Mouse (Mus musculus) cerebellum, adult 9-11 months (tissue): Measurements from ENCODE around the gene Bax.
"Not testable (repeated sequence)": the region's sequence is repeated elsewhere in the genome, so short reads cannot be mapped to it uniquely, and the experiment has no call there.

Experiments used
- DNase-seq: peaks from one replicate; pipeline ENCODE4 v3.0.0; 2022

The Bax gene

DNA sequence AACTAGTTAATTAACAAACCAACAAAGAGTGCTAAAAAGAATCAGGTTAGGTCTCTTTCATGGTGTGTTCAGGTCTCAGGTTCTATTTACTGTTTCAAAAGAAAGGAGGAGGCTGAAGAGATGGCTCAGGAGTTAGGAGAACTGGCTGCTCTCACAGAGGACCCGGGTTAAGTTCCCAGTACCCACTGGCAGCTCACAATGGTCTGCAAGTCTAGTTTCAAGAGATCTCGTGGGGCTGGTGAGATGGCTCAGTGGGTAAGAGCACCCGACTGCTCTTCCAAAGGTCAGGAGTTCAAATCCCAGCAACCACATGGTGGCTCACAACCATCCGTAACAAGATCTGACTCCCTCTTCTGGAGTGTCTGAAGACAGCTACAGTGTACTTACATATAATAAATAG is 13.6 kb upstream of the Bax start:
- DNase-seq: not testable (repeated sequence)

DNA sequence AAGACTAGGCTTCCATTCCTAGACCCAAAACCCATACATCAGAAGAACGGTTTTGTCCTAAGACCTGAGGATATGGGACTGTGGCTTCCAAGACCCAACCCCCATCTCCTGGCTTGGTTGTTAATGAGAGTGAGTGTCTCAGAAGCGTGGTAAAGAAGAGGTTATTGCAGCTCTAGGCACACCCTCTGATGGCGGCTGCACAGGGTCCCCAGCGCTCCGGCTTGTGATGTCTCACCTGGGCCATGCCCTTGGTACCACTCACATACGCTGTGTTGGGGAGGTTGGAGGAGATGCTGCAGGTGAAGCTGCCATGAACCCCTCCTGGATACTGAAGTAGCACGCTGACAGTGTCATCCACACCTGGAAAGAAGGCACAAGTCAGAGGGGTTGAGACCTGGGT is 12.1 kb upstream of the Bax start:
- no peak for DNase-seq

DNA sequence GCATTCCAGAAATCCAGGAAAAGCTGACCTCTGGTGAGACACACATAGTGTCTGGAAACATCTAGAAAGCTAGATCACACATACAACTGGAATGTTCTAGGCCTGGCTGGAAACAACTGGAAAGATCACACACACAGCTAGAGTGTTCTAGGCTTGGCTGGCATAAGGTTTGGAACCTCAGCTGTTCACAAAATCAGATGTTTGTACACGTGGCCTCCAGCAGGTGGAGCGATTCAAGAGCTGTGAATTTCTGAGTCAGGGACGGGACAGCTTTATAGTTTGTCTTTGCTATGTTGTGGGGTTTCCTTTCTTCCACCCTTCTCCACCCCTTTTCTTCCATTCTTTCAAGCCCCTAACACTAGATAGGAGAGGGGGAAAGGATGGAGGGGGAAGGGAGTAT is 10.3 kb upstream of the Bax start:
- peak; percentile 74 for DNase-seq

DNA sequence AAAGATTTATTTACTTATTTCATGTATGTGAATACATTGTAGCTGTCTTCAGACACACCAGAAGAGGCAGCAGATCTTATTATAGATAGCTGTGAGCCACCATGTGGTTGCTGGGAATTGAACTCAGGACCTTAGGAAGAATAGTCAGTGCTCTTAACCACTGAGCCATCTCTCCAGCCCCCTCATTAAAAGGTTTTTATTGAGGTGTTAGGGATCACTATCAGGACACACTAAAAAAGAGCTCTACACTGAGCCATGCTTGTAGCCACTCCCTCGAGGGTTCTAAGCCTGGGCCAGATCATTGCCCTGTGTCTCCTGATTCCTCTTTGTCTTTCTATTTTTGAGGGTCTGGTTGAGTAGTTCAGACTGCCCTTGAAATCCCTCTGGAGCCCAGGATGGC is 9.8 kb upstream of the Bax start:
- DNase-seq: peak; percentile 25

DNA sequence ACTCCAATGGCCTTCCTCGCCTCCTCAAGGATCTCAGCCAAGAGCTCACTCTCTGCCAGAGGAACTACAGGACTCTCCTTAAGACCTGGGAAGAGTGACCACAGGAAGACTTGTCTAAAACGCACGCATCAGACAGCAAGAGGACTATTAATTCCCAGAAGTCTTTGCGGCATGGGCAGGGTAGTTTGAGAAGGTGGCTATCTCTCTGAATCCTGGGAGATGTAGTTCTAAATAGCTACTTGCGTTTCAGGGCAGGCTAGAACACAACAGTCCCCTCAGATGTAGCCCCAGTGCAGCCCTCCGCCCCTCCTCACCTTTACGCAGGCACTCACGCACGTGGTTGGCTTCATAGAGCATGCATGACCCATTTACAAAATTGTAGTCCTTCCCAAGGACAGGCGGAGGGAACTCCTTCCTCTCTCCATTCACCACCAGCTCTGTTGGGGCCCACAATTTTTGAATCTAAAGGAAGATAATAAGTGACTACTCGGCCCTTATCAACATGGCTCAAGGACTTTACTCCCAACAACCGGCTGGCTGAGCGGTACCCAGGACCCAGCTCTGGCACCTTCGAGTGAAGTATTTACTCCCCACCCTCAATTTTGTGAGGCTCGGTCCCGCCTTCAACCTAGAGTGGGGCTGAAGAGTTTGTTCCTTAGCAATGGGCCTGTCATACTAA is 8.7 kb upstream of the Bax start:
- DNase-seq: no peak

DNA sequence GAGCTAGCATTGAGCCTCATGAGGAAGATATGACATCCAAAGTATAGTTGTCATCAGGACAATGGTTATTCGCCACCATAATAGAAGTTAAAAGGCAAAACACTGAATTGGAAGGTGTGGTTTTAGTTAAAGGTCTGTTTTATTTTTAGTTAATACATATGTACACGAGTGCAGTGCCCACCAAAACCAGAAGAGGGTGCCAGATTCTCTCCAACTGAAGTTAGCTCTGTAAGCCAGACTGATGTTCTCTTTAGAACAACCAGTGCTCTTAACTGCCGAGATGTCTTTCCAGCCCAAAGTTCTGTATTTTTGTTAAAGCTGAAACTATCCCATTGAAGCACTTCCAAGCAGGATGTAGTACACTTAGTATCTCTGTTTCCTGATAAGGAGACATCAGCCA is 4.2 kb upstream of the Bax start:
- DNase-seq: no peak

DNA sequence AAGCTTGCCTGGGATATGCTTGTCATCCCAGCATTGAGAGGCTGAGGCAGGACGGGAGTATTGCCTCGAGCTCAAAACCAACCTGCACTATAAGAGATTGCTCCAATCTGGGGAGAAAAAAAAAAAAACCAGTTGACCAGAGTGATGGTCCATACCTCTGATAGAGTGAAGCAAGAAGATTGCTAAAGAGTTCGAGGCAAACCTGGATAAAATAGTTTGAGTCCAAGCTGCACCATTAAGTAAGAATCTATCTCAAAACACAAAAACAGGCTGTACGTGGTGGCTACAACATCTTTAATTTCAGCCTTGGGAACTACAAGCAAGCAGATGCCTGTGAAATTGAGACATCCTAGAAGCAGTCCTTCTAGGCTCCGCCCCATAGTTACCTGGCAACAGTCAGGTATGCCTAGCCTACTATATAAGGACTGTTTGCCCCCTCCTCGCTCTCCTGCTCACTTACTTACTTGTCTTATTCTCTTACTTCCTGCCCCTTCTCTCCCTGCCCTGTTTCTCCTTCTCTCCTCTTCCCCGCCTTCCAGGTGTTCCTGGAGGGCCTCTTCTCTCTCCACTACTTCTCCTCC is 482 bp upstream of the Bax start:
- DNase-seq: no peak

DNA sequence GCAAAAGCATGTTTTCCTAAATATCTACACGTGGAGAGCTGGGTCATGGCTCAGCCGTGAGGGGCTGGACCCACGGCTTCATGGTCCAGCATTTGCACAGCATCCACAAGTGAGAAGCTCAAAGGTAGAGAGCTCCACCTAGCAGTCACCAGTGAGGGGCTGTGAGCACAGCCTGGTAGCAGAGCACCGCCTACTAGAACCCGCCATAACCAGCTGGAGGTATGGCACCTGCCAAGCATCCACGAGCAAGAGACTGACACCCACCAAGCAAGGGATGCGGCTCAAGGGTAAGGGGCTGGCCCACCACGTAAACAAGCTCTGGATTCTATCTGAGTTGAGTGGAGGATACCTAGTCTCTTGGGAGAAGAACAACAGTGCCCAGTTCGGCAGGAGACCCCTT is 1.1 kb downstream of the Bax start:
- DNase-seq: no peak

DNA sequence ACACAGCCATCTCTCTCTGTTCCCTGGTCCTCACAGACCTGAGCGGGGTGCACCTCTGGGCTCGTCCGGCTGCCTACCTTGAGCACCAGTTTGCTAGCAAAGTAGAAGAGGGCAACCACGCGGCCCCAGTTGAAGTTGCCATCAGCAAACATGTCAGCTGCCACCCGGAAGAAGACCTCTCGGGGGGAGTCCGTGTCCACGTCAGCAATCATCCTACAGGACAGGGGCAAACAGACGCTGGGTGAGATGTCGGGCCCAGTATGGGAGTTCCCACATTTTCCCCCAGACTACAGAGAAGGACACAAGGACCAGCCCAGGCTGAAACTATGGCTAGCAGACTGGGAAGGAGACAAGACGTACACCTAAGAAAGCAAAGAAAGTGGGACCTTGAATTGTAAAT is 1.6 kb downstream of the Bax start:
- DNase-seq: no peak

DNA sequence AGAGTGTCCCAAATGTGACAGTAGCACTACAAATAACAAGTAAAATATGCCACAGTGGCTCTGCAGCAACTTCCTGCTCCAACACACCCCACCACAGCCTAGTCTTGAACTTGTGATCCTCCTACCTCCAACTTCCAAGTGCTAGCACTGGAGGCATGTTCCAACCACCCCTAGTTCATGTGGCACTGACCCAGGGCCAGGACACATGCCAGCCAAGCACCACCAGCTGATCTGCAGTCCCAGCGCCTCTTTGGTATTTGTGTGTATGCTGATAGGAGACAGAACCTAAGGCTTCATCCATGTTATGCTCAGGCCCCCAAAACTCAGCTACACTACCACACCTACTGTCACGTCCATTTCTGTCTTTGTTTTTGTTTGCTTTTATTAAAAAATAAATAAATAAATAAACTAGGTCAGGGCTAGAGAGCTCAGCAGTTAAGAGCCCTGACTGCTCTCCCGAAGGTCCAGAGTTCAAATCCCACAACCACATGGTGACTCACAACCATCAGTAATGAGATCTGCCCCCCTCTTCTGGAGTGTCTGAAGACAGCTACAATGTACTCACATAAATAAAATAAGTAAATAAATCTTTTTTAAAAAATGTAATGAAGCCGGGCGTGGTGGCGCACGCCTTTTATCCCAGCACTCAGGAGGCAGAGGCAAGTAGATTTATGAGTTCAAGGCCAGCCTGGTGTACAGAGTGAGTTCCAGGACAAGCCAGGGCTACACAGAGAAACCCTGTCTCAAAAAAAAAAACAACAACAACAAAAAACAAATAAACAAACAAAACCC is 2.5 kb downstream of the Bax start:
- no peak for DNase-seq

DNA sequence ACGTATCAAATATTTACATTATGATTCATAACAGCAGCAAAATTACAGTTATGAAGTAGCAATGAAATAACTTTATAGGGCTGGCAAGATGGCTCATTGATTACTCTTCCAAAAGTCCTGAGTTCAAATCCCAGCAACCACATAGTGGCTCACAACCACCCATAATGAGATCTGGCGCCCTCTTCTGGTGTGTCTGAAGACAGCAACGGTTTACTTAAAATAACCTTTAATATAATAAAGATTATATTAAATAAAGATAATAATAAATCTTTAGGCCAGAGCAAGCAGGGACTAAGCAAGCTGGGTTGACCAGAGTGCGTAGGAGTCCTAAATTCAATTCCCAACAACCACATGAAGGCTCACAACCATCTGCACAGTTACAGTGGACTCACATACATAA is 3.8 kb downstream of the Bax start:
- not testable (repeated sequence) for DNase-seq

DNA sequence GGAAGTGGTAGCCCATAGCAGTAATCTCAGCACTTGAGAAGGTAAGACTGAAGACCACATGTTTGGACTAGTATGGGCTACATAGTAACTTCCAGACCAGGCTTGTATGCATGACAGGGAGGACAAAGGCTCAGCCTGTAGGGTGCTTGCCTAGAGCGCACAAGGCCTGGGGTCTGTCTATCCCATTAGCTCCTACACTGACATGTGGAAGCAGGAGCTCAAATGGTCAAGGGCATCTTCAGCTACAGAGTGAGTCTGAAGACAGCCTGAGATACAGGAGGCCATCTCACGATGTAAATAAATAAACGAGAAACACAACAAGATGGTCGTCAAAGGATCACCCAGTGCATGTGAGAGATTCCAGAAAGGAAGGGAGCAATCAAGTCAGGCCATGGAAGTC is 4.4 kb downstream of the Bax start:
- no peak for DNase-seq

DNA sequence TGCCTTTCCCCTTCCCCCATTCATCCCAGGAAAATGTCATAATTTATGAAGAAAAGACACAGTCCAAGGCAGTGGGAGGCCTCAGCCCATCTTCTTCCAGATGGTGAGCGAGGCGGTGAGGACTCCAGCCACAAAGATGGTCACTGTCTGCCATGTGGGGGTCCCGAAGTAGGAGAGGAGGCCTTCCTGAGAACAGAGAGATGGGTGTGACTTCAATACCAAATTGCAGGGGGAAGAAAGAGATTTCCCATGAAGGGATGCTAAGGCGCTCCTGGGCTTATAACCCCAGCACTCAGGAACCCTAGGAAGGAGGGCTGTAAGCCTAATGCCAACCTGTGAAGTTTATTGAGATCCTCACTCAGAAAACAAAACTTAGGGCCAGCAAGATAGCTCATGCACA is 4.9 kb downstream of the Bax start:
- DNase-seq: no peak

DNA sequence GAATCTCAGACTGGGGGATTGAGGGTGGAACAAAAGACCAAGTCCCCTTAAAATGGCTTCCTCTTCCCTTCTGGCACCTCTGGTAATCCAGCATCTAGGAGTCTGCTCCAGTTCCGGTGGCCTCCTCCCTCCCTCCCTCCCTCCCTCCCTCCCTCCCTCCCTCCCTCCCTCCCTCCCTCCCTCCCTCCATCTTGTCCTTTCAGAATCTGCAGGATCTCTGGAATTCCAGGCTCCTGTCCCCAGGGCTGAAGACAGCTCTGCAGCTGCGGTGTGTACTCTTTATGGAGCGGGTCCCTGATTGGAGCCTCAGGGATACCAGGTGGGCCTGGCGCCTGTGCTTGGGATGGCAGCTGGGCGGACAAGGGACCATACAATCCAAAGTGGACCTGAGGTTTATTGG is 5.4 kb downstream of the Bax start:
- no peak for DNase-seq

DNA sequence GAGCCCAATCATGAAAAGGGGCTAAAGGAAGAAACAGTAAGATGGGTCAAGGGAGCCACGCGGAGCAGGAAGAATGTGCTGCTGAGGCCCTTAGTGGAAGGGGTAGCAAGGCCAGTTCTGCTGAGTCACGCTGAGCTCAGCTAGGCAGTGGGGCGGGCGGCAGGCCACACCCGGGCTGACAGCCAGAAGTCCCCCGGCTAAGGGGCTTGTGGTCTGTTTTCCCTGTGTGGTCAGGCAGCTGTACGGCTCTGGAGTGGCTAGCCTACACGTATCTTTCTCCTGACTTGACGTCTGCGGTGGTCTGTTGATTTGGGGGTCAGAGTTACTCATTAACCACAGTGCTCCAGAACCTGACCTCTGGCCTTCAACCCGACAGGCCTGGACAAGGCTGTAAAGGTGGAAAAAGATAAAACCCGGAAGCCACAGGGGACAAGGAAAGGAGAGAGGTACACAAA is 5.8 kb downstream of the Bax start:
- DNase-seq: peak; percentile 58

DNA sequence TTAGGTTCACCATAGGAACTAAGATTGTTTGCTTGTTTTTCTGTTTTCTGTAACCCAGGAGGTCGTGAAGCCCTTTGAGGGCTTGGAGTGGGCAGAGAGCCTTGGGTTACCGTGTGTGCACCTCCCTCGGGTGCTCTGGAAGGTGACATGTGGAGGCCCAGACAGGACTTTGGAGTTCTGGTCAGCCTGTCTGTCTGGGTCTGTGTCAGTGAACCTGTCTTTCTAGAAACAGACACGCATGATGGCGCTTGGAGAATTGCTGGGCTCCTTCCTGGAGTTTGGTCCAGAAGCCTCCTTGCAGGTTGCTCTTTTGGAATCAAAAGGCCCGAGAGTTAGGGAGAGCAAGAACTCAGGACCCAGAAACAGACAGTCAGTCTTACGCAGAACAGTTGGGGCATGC is 6.3 kb downstream of the Bax start:
- DNase-seq: peak; percentile 56

DNA sequence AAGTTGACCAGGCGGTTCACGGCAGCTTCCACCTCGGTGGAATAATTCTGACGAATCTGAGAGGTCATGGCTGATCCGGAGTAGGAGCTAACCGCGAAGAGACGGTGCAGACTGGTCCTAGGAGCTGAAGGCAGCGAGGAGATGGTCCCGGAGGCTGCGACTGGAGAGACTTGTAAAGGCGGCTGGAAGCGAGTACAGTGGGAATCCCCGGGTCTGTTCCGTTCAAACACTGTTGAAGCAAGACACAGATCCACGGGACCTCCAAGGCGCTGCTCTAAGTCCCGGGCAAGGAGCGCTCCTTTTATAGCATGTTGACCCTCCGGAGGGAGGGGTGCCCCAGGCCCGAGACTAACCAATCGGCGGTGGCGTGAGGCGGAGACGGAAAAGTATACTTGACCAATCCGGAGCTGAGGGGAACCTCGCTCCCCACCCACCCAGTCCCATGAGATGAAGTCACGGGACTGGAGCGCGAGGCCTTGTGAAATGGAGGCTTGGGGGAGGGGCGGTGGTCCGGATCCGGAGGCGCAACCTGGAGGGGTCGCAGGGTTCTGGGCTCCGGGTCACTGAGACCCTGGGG is 7.0 kb downstream of the Bax start, which contains the start of gene Ftl1:
Ftl1 (minus strand) TSS at position 321 of the 577 bp plus-strand sequence.
- DNase-seq: peak; percentile 98

DNA sequence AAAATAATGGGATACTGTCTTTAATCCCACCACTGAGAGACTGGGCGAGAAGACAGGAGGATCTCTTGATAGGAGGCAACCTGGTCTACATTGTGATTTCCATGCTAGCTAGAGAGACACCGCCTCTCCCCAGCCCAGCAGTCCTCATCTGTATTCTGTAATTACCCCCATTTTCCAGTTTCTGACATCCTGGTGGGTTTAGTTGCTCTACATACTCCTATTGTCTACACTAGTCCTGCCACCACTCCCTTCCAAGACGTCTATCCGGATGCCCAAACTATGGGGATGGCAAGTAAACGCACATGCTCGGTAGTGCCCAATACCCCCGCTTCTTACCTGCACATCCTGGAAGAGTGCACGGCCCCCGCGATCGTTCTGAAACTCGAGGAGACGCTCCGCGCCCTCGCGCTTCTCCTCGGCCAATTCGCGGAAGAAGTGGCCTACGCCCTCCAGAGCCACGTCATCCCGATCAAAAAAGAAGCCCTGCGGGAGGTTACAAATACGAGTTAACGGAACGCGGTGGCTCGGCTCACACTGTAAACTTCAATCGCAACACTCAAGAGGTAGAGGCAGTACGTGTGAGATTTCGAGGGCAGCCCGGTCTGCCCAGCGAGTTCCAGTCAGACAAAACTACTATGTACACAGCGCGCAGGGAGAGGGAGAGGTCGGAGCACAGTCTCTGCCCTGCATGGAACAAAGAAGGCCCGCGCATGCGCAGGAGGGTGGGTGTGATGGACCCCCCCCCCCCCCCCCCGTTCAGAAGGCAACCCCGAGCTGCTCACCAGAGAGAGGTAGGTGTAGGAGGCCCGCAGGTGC is 7.7 kb downstream of the Bax start:
- DNase-seq: peak; percentile 81

DNA sequence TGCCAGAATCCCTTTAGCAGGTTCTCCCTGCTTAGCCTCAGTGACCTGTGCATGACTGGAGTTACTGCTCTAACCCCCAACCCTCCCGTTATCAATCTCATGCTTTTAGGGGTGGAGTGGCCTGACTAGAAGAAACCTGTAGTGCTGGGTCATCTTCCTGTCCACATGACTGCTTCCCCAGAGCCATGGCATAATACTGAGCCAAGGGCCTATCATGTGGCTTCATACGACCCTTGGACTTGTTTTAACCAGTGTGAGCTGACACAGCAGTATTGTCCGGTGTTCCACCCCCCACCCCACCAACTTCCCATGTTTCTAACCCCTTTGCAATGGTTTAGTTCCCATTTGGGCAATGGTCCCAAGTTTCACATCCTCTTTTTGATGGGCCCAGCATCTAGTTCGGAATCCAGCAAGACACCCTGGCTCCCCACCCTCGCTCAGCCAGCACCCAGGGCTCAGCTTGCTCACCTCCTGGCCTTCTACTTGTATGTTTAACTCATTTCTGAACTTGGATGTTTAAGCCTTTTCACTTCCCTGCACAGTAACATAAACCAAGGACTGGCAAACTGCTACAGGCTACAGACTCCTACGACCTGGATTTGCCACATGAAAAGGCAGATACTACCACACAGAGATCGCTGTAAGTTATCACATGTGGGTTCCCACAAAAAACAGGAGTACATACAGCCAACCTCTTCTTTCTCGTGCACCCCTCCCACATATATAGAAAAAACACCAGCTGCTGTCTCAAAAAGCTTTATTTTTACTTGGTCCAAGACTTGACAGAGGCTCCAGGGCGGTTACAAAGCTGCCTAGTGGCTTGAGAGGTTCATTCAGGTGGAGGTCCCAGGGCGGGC is 9.3 kb downstream of the Bax start:
- DNase-seq: peak; percentile 32

DNA sequence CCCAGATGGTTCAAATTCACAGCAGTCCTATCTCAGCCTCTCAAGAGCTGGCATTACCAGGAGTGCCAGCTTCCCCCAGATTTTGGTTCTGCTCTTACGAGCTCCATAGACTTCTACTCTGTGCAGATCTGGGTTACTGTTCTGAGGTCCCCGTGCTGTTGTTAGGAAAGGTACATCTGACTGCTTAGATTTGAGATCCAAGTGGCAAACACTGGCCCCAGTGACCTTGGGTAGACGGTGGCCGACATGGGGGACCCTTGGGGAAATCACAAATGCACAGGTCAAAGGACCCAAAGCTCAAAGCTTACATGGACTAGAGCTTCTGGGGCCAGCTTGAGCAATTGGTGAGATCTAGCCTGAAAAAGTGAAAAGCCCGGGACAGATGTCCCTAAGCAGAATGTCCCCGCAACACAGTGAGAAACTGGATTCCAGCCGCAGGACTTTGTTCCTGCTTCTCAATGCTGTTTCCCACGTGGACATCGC is 9.9 kb downstream of the Bax start:
- no peak for DNase-seq

DNA sequence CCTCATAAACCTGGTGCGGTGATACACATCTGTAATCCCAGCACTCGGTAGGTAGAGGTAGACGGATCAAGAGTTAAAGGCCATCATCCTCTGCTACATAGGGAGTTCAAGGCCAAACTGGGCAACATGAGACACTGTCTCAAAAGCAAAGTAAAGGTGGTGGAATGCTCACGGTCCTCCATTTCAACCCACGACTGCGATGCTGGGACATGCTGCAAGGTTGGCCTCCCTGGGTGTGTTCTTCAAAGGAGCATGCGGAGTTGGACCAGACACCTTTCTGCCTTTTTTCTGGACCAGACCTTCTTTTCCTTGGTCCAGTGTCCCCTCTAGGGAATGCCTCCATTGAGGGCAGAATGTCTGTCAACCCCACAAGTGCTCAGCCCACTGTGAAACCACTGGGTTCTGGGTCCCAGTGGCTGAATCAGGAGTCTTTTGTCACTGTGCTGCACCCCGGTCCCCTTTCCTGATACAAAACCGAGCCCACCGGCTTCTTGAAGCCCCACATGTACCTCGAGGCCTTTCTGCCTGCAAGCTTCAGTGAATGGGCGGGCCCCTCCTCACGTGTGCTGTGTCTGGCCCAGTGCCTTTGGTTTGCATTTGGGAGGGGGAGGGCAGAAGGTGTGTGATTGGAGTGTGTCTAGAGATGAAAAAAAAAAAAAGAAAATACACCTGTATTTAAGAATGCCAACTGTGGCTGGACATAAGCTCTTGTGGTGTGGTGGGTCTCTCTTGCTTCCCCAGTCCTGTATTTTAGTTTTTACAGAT is 10.6 kb downstream of the Bax start:
- peak; percentile 34 for DNase-seq
